Mouse (Mus musculus) fibroblast of lung, adult 2 months (primary cell): ENCODE data around the gene Olfr406.

Experiments used
- DNase-seq: peaks from one replicate; pipeline ENCODE4 v3.0.0-alpha.2; 2011; ENCODE audit warnings: low read depth

Gene Olfr406

DNA sequence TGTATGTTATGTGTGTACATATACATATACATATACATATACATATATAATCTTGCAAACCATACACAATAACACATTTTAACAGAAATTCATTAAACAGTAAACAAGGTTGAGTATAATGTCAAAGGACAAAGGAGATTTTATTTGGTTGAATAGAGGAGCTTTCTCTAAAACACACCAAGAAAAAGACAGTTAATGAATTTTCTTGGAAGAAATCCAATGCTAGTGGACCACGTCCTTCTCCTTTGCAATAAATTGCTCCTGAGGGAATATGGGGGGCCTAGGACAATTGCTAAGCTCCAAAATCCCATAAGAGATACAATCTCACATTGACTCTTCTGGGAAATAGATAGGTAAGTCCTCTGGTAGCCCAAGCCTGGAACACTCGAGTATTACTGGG lies at the start of gene Olfr406:
Gene Olfr406 (plus strand): TSS at position 301 of the 400 bp plus-strand sequence.
- DNase-seq: no peak

DNA sequence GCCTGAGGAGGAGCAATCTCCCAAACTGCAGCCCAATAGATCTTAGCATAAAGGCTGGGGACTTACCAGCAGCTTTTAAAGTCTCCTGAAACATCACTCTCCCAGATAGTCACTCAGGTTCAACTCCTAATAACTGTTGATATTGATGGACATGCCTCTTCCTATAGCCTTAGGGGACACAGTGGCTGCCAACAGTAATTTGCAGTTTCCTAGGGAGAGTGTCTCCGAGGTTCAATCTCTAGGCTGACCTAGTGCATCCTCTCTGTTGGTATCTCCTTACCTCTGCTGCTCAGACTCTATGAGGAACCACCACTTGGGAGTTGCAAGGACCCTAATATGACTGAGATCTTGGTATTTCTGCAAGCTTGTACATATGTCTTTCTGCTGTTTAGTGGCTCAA lies 48.3 kb upstream of the Olfr406 start, which contains the start of gene Olfr43:
Gene Olfr43 (minus strand): TSS at position 101 of the 400 bp plus-strand sequence.
- DNase-seq: no peak

DNA sequence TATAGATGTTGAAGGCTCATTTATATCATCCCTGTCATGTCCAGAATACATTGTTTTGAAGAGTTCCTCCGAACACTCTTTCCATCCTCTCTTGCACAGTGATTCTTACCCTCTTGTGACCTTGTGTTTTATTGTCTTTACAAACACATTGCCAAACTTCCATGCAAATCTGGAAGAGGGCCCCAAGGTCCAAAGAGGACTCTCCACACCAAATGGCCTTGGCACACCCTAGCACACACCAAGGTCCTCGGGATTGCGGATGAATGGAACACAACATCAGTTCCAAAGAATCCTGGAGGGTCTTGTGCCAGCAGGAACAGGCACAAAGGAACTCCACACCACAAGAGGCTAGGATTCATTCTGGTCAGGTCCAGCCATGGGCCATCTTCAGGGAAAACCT lies 18.4 kb upstream of the Olfr406 start:
- DNase-seq: no peak

DNA sequence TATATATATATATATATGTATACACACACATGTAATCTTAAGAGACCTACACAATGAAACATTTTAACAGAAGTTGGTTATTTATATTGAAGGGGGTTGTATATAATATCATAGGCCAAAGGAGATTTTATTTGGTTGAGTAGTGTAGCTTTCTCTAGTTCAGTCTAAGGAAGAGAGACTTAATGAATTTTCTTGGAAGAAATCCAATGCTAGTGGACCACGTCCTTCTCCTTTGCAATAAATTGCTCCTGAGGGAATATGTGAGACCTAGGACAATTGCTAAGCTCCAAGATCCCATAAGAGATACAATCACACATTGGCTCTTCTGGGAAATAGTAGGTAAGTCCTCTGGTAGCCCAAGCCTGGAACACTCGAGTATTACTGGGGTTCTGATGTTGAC lies 23.8 kb downstream of the Olfr406 start, which contains the start of gene Olfr59:
Gene Olfr59 (plus strand): TSS at position 301 of the 400 bp plus-strand sequence.
- no peak for DNase-seq

DNA sequence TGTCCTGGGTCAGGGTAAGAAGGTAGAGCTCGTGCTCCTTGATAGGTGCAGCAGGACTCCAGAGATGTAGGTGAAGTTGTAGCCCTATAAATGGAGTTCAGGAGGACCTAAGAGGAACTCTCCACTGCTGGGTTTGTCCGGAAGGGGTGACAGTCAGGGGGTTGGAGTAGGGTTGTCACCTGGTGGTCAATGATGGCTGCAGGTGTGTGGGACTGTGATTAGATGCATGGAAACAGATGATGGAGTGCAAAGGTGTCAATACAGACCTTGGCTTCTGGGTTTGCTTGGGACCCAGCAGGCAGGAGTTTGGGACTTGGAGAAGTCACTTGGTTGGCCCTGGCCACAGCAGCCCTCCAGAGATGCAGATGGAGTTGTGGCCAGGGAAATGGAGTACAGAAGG lies 27.6 kb downstream of the Olfr406 start:
- DNase-seq: no peak
